Mouse (Mus musculus) layer of hippocampus, adult 9-10 months (tissue): Measurements from ENCODE around the gene Them4.
A peak's percentile ranks its signal among the peaks of the same experiment; 100 is the strongest.
"Not testable (repeated sequence)": the region's sequence is repeated elsewhere in the genome, so short reads cannot be mapped to it uniquely, and the experiment has no call there.

Experiments used
- DNase-seq: peaks from one replicate; pipeline ENCODE4 v3.0.0; 2022; ENCODE audit warnings: low spot score

Gene Them4

DNA sequence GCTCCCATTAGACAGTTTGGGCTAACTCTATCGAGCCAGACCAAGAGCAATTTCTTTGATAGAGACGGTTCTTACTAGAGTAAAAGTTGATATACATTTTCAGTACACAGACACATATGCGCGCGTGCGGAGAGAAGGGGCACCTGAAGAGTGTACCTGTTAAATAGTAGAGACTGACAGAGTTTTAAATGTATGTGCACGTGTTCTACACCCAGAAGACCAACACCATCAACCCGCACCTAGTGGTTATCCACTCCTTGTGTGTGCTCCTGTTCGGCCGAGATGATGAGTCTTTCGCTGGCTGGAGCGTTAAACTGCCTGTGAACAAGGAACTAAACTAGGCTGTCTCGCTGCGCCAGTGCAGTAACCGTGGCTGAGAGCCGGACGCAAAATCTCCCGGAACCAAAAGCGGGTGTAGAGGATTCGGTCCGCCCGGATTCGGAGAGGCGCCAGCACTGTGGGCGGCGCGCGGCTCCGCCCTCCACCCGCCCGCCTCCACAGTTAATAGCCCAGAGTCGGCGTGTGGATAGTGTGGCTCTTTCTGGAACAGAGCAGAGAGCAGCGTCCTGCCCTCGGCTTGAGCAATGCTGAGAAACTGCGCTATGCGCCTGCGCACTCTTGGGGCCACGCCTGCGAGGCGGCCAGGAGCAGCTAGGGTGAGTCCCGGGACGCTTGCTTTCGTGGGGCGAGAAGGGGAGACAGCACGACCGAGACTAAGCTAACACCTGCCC is at the start of gene Them4:
Gene Them4 (plus strand): TSS at position 457 of the 731 bp plus-strand sequence.
- DNase-seq, result peak; percentile 76

DNA sequence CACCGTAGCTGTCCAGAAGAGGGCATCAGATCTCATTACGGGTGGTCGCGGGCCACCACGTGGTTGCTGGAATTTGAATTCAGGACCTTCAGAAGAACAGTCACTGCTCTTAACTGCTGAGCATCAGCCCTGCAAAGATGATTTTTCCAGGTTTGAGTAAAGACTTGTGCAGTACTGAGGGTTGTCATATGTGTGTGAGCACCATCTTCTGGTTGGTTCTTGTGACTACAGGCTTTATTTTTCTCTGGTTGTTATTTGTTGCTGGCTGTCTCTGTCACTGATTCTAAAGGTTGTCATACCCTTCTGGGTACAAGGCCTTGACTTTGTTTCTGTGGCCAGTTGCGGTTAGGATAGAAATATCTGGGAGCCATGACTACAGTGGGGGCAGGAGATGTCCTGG is 49.3 kb upstream of the Them4 start:
- DNase-seq, result peak; percentile 22

DNA sequence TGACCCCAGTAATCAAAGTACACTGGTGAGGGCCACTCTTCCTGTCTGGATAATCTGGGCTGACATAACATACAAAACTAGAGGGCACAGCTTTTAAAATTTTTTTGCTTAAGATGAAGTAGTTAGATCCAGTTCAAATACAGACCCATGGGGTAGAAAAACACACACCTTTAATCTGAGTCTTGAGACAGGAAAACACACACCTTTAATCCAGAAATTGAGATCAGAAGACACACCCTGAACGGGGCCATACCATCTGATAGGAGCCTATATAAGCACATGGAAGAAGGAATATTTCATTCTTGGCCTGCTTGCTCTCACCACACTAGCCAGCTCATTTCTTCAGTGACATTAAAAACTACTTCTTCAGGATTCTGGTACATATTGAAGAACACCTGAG is 46.2 kb upstream of the Them4 start, which contains the start of gene Gm4778:
Gene Gm4778 (plus strand): TSS at position 301 of the 400 bp plus-strand sequence.
- DNase-seq, result not testable (repeated sequence)

DNA sequence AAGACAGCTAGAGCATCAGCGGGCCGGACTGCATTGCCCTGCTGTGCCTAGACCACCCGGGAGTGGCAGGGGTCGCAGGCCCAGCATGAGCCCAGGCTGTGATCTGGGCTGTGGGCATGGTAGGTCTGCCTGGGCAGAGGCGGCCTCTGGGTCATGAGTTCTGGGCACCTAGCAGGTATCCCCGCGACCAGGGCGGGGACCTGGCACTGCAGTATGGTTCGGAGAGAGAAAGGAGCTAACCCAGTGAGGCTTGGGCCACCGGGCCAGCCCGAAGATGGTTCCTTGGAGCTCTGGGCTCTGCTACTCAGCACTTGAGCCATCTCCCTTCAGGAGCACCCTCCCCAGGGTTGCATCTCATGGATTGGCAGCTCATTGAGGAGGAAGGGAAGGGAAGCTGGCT is 33.9 kb upstream of the Them4 start:
- DNase-seq, result no peak

DNA sequence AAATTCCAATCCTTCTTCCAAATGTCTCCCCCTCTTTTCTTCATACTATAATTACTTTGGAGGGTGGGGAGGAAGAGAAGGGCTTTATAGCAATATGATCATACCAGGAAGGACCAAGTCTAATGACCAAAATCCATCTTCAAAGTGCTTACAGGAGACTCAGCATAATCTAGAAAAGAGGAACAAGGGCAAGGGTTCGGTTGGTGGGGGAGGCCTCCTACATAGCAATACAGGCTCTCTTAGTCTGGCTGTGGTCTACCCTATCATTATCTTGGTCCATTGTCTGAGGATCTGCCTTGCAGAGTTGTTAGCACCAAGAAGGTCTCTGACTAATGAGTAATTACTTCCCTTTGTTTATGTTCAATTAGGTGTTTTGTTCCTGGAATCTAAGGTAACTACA is 4.4 kb upstream of the Them4 start:
- DNase-seq, result no peak

DNA sequence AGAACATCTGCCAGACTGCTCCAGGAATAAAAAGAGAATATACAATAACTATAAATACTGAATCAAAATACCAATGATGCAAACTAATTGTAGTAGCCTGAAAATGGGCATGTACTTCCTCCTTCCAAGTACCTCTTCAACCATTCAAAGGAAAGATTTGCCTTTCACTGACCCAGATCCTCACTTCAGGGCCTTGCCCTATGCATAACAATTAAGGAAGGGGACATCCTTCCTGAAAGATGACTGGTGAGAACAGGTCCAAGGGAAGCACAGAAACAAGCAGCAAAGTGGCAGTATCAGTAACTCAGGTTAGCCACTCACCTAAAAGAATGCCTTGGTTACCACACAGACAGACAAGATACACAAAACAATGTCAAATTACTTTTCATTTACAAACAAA is 2.9 kb upstream of the Them4 start:
- no peak for DNase-seq

DNA sequence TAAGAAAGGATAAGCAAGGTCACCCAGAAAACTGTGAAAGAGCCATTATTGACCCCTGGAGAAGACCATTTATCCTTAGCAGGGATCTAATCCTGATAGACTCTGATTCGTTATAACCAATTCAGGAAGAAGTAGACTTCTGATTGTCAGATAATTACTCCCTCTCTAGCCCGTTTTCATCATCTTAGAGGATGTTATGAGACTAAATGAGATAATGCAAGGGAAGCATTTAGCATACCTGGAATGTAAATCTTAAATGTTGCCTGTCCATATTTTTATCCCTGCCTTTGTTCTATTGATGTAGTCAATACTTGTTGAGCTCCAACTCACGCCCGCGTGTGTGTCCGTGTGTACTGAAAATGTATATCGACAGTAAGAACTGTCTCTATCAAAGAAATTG is 602 bp downstream of the Them4 start:
- no peak for DNase-seq

DNA sequence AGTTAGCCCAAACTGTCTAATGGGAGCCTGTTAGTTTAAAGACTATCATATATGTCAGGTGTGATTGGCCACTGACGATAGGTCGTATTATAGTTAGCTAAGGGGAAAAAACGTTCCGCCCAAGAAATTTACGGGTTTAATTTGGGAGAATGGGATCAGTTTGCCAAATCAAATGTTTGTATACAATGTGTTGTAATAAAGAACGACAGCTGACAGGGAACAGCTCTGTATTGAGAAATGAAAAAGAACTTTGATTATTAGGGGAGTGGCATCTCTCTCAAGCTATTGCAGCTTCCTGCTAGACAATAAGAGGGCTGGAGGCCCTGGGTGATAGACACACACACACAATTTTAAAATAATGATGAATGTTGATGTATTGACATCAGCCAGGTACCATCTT is 1.0 kb downstream of the Them4 start:
- DNase-seq, result no peak

DNA sequence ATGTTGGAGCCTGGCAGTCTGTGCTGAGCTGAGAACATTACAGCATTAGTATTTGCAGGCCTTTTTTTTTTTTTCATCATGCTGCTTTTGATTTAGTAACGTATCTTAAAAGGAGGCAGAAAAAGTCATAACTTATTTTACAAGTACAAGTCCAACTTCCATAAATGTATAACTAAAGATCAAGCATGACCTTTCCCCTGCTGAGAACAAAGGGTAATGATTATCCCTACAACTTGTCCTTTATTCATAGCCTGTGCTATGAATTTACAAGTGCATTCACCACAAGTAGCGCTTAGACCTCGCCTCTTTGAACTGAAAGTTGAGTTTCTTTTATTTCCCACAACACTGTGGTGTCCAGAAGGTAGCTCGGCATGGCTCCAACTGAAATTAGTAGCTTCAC is 1.5 kb downstream of the Them4 start:
- no peak for DNase-seq

DNA sequence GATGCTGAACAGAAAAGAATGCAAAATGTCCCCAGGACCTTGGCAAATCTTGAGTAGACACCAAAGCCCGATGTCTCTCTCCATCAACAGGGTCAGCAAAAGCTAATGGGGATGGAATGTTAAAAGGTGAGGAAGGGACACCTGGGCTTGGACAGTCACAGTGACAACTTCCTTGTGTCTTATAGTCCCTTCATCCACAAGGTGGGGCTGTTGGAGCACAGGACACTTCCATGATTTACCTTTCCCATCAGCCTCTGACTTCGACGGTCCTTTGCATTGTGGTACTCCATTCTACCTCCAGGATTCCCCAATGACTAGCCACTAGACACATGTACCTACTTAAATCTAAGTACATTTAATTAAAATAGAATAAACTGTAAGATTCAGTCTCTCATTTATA is 18.8 kb downstream of the Them4 start:
- DNase-seq, result no peak

DNA sequence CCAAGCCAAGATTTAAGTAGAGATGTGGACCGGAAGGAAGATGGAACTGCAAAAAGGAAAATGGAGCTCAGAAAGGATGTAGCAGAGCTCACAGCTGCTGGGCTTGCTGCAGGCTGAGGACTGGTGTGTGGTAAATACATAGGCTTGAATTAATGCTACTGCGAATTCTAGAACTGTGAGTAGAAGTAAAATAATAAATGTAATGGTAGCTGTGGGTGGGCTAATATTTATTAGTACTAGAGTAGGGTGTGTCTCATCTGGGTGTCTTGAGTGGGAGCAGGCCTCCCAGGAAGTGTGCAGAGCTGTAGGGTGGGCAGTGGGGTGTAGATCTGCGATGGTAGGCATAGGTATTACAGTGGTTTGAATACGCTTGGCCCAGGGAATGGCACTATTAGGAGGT is 24.6 kb downstream of the Them4 start:
- DNase-seq, result no peak

DNA sequence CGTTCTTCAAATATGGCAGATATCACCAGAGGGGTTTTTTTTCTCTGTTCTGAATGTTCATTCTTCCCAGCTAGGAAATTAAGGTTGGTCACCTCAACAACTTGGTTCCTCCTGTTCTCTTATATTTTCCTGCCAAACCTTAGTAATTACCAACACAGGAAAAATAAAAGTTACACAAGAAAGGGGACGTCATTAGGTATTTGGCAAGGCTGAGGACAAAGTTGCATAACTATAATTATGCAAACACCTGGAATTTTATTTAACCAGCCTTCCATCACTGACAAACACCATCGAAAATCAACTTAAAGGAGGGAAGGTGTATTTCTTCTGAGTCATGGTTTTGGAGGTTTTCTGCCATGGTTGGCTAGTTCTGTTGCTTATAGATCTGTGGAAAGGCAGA is 28.6 kb downstream of the Them4 start:
- no peak for DNase-seq

DNA sequence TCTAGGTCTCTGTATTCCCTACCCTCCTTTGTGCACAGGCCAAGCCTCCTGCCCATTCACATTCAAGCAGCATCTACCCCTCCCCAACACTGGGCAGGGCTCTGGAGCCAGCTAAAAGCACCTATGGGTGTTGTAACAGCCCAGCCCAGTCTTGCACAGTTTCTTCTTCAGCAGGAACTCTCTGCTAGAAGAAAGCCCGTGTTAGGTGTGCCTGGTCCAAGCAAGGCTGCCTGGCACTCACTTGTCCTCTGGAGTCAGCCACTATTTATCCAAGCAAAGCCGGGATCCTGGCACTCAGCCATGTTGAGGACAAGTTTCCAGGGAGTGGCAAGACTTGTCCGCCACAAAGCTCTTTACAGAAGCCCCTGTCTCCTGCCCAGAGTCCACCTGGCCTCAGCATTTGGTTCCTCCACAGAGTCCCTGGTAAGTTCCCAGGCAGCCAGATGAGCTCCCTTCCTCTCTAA is 32.1 kb downstream of the Them4 start, which contains the start of gene Them5:
Gene Them5 (plus strand): TSS at position 141 of the 464 bp plus-strand sequence.
- no peak for DNase-seq

DNA sequence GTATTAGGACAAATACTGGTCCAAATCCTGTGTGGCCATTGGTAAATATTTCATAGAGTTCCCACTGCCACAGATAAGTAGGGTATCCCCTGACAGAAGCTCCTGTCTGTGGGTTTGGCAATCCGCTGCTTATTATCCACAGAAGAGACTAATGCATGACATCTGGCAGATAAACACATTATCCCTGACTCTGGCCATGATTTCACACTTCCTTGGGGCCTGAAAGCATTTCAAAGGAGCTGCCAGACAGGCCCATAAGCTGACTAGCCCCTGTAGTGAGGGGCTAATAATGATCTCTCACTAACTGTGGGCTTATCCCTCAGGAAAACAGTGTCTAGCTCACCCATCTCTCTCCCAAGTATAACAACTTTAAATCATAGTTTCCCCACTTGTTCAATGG is 32.7 kb downstream of the Them4 start:
- DNase-seq, result no peak

DNA sequence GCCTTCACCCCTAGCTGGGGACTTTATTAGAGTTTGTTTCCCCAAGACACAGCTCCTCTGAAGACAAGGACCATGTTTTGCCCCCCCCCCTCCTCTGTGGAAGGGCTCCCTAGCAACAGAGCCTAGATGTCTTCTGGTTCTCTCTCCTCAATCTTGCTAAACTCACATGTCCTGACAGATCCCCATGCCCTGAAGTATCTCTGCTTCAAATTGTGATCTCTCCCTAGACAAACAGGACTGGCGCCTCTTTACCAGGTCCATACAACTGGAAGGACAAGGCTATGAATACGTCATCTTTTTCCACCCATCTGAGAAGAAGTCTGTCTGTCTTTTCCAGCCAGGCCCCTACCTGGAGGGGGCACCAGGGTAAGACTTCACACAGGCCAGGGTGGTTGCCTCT is 34.3 kb downstream of the Them4 start:
- DNase-seq, result no peak

DNA sequence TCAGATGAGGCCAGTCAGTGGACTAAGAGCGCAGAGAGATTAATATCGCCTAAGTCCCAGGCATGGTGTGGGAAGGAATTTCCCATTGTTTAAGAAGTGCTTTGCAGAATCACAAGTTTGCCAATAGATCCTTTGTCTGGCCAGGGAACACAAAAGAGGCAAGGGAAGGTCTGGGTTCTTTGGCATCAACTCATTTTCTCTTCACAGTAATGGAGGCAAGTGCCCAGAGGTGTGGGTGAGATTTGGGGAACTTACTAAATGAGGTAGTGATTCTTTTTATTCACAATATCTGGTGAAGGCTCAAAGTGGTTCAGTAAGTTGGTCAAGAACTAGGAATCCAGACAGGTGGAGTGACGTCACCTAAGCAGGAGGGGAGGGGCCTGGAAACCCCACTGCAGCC is 35.0 kb downstream of the Them4 start:
- no peak for DNase-seq

DNA sequence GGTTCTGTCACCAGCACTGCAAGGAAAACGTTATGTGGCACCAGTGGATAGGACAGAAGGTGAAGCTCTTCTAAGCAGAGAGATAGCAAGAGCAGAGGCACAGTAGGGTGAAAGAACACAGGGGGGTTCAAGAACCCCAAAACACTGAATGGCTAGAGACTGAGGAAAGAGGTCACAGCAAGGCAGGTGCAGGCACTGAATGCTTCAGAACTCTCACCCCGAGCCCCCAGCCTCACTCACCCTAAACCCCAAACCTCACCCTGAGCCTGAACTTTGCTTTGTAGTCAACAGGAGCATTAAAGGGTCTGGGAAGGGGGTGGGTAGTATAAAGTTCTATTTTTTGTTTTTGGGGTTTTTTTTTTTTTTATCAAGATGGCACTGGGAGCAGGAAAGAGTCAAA is 38.3 kb downstream of the Them4 start:
- no peak for DNase-seq

DNA sequence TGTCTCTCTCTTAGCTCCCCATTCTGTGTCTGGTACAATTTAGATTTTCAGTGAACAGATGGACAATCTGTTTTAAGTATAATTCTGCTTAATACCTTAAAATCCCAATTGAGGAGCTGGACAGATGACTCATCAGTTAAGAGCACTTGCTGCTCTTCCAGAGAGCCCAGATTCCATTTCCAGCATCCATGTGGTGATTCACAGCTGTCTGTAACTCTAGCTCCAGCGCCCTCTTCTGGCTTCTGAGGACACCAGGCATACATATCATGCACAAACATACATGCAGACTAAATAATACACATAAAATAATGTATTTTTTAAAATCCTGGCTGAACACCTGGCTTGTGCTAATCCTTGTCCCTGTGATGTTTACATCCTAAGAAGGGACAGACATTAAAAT is 50.9 kb downstream of the Them4 start:
- DNase-seq, result peak; percentile 39

DNA sequence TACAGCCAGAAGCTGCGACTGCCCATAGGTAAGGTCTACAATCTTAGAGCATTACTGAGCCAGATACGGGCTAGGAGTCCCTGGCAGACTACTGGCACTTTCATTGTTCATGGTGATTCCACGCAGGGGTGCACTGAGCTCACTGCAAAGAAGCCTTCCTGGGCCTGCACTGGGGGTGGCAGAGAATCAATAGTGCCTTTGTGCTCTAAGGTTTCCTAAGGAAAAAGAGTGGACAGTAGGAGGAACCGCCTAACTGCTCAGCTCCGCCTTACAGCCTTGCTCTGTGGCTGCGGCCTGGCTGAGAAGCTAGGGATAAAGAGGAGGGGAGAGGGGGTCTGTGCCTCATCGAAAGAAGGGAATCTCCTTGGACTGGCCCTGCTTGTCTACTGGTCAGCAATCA is 52.2 kb downstream of the Them4 start, which contains the start of gene C2cd4d:
Gene C2cd4d (plus strand): TSS at position 301 of the 400 bp plus-strand sequence.
- DNase-seq, result no peak

DNA sequence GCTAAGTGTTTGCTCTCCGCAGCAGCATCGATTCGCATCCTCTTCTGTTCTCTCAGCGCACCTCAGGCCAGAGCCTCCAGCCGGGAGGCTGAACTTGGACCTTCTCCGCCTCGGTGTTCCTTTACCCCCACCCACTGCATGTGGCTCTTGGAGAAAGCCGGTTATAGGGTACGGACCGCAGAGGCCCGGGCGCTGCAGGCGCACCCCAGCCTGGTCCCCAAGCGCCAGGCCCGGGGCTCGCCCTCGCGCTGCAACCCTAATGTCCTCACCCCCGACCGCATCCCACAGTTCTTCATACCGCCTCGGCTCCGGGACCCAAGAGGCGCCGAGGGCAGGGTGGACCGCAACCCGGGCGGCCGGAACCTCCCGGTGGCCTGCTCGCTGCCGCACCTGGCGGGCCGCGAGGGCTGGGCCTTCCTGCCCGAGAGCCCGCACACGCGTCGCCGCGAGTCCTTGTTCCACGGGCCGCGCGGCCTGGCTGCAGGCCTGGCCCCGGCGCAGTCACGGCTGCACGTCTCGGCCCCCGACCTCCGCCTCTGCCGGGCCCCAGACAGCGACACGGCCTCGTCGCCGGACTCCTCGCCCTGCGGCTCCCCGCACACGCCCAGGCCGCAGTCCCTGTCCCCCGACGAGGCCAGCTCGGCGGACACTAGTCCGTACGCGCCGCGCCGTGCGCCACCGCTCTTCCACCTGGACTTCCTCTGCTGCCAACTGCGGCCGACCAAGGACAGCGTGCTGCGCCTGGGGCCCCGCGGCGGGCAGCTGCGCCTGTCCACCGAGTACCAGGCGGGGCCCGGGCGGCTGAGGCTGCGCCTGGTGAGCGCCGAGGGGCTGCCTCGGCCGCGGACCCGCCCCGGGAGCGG is 53.6 kb downstream of the Them4 start:
- no peak for DNase-seq

DNA sequence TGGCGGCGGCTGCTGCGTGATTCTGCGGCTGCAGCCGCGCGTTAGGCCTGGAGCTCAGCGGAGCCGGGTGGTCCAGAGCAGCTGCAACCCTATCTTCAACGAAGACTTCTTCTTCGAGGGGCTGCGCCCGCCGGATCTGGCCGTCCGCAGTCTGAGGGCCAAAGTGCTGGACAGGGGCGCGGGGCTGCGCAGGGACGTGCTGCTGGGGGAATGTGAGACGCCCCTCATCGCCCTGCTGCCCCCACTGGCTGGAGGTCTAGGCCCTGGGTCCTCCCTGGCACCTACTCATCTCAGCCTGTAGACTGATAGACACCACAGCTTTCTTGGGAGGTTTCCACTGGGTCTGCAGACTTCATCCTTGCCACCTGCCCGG is 54.3 kb downstream of the Them4 start:
- DNase-seq, result no peak

DNA sequence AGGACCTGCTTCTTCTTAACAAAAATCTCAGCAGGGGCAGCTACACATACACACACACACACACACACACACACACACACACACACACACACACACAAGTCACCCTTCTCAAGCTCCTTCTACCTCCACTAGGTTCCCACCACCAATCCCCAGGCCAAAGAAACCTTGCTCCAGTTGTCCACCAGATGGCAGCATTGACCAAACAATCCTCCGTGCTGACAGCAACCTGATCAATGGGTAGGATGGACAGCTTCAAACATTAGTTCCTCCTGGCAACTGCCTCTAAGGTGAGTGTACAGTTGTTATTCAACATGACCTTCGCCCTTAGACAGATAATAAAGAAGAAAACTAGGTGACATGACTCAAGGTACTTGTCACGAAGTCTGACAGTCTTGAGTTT is 56.9 kb downstream of the Them4 start:
- DNase-seq, result peak; percentile 67

DNA sequence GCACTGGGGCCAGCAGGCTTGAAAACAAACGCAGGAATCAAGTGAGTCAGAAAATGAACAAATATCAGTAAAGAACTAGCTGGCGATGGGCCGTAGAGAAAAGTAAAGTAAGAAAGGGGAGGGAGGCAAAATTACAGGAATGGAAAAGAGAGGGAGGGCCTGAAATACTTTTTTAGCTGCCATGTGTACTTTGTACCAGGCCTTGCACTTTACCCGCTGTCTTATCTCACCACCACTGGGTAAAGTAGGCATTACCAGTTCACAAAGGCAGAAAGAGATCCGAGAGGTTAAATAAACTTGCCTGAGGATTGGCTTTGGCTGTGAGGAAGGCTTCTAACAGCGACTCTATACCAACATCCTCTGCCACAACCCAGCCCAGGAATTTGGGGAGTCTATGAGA is 57.6 kb downstream of the Them4 start:
- DNase-seq, result no peak
